Mouse (Mus musculus) neural tube, embryonic 11.5 days (tissue): ENCODE results near the gene Vstm2a. TPM values are rescaled to one million over a fixed set of nuclear protein-coding genes. Genes with fewer than 3 reads are reported as not detected.

Experiments
- ATAC-seq: fragments of 200-750 bp; cut with Nextera tagmentation; 2 replicates; pipeline ENCODE4 v1.8.0; 2017; ENCODE audit warnings: moderate number of reproducible peaks, mild to moderate bottlenecking, moderate TSS enrichment, moderate library complexity; ENCODE audit not compliant: insufficient read depth, low FRiP score, low TSS enrichment
- DNase-seq: peaks from one replicate; pipeline ENCODE4 v3.0.0-alpha.2; 2015; ENCODE audit warnings: low spot score
- H3K27ac ChIP-seq: fragments of 300-500 bp; sonication (generic); 2 replicates; pipeline ENCODE4 v1.5.1; 2014; ENCODE audit warnings: low read depth, mild to moderate bottlenecking, low read length
- H3K27me3 ChIP-seq: fragments of 300-500 bp; sonication (generic); 2 replicates; pipeline ENCODE4 v1.6.1; 2014; ENCODE audit warnings: mild to moderate bottlenecking, low read length, mixed read lengths; ENCODE audit not compliant: control insufficient read depth, insufficient read depth
- H3K36me3 ChIP-seq: fragments of 300-500 bp; sonication (generic); 2 replicates; pipeline ENCODE4 v1.6.1; 2014; ENCODE audit warnings: mild to moderate bottlenecking, low read length, moderate library complexity, mixed read lengths; ENCODE audit not compliant: control insufficient read depth, insufficient read depth
- H3K4me1 ChIP-seq: fragments of 300-500 bp; sonication (generic); 2 replicates; pipeline ENCODE4 v1.6.1; 2014; ENCODE audit warnings: low read length, mixed read lengths; ENCODE audit not compliant: control insufficient read depth, insufficient read depth
- H3K4me2 ChIP-seq: fragments of 300-500 bp; sonication (generic); 2 replicates; pipeline ENCODE4 v1.6.1; 2014; ENCODE audit warnings: low read depth, mild to moderate bottlenecking, moderate library complexity
- H3K4me3 ChIP-seq: fragments of 300-500 bp; sonication (generic); 2 replicates; pipeline ENCODE4 v1.5.1; 2014; ENCODE audit warnings: low read depth, low read length
- H3K9ac ChIP-seq: fragments of 300-500 bp; sonication (generic); 2 replicates; pipeline ENCODE4 v1.6.1; 2014; ENCODE audit warnings: mild to moderate bottlenecking, low read length
- H3K9me3 ChIP-seq: fragments of 300-500 bp; sonication (generic); 2 replicates; pipeline ENCODE4 v1.6.1; 2016; ENCODE audit warnings: low read length; ENCODE audit not compliant: control insufficient read depth
- WGBS: fragments of 180-500 bp; shearing (Covaris S2); extraction: QIAGEN DNeasy Blood & Tissue Kit; methylation state at CpG from one replicate; pipeline ENCODE4 v1.1.7; 2014; 5-methylcytosine and 5-hydroxymethylcytosine counted together
- polyA plus RNA-seq: library from polyadenylated mRNA; unstranded; fragments of >200 nt; fragmentation: Nextera tagmentation; extraction: Ambion mirVana; gene quantifications from 2 replicates; pipeline ENCODE4 v1.2.1, GENCODE M21; 2014

The Vstm2a gene
- polyA plus RNA-seq, result 5.8 and 8.7 TPM in 2 replicates

DNA sequence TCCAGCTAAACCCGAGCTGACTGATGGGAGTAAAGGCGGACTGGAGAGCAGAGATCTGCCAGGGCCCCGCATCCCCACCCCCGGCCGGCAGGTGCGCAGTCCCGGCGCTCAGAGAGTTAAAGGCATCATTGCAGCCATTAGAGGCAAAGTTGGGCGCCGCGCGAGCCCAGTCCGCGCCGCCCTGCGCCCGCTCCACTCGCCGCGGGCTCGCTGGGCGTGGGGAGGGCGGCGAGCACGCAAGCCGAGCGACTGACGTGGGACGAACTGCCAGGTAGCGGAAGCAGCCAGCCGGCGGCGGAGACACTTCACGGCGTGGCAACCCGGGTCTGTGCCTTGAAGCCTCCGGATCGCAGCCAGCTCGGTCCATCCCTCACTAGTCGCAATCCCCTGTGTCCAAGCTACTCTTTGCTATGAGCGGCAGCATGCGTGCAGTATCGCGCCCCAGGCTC, at the start of gene Vstm2a:
TSS of gene Vstm2a (plus strand) at position 252 of the 449 bp plus-strand sequence.
- ATAC-seq (peak; percentile 70), DNase-seq (peak; percentile 62)
- Histone ChIP-seq H3K9ac (peak within 1 kb of the TSS; percentile 41), H3K9me3 (no peaks in the 10 kb centered on the region), H3K4me1 (no peaks in the 10 kb centered on the region), H3K4me3 (peak within 1 kb of the TSS; percentile 53), H3K36me3 (no peaks in the 10 kb centered on the region), H3K27ac (no peak within 1 kb of the TSS), H3K4me2 (peak within 1 kb of the TSS; percentile 92), H3K27me3 (peaks cover 33% of the 10 kb centered on the region)
- under 1% methylated on average over 44 of the region's 44 CpGs for WGBS

DNA sequence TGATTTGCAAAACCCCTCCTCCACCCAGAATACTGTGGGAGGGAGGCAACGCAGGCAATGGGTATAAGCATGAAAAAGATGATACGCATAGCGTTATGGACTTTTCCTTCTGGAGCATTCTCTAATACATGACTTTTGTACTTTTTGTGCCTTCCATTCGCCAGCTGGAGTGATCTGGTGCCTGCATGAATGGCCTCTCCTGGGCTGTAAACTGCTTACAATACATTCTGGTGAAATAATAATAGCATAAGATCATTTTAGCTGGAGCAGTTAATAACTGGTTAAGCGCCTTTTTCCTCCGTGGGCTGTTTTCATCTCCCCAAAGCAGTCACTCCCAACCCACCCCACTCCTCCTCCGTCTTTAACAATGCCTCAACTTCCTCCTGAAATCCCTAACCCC, 513 bp upstream of the Vstm2a start:
- Histone ChIP-seq H3K36me3 (no peaks in the 10 kb centered on the region), H3K27me3 (peaks cover 33% of the 10 kb centered on the region), H3K9ac (peak overlapping the region; percentile 41), H3K4me1 (no peaks in the 10 kb centered on the region), H3K9me3 (no peaks in the 10 kb centered on the region), H3K27ac (no peak overlapping the region), H3K4me2 (peak overlapping the region; percentile 92), H3K4me3 (peak overlapping the region; percentile 53)
- 22% methylated on average over 7 of the region's 7 CpGs for WGBS
- ATAC-seq, result no peak
- DNase-seq, result no peak

DNA sequence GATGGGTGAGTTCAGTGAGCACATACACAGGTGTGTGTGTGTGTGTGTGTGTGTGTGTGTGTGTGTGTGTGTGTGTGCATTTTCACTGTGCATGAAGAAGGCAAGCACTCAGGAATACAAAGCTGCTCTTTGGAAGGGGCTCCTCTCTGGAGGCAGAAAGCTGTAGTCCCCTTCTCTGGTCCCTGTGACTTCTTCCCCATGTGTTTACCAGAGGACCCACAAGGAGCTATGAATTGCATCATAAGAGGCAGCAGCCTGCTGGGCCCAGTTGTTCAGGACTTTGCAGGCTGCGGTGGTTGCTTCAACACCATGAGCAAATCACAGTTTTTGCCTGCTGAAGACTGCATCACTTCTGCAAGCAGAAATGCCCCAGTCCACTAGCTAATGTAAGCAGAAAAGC, 776 bp downstream of the Vstm2a start:
- ATAC-seq, result no peak
- Histone ChIP-seq H3K4me1 (no peaks in the 10 kb centered on the region), H3K27ac (no peak overlapping the region), H3K27me3 (peaks cover 33% of the 10 kb centered on the region), H3K36me3 (no peaks in the 10 kb centered on the region), H3K4me2 (peak overlapping the region; percentile 92; the same call in 1 of the 2 replicates), H3K4me3 (no peak overlapping the region), H3K9ac (no peak overlapping the region), H3K9me3 (no peaks in the 10 kb centered on the region)
- DNase-seq, result no peak
- WGBS, result 44% methylated on average over 1 of the region's 1 CpGs

DNA sequence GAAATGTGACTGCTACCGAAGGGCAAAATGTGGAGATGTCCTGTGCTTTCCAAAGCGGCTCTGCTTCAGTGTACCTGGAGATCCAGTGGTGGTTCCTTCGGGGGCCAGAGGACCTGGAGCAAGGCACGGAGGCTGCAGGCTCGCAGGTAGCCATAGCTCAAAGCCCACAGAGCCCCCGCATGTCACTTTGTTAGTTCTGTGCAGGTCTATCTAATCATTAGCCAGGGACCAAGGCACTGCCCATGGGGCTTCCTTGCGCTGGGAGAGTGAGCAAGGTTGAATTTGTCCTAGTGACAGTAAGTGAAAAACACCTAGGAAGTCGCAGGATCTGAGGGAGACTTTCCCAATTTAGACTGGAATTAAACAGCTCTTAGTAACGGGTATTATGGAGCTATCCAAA, 2.4 kb downstream of the Vstm2a start:
- DNase-seq (peak; percentile 9), ATAC-seq (no peak)
- Histone ChIP-seq H3K4me2 (no peak overlapping the region), H3K9ac (no peak overlapping the region), H3K27ac (no peak overlapping the region), H3K9me3 (no peaks in the 10 kb centered on the region), H3K27me3 (peaks cover 33% of the 10 kb centered on the region), H3K4me1 (no peaks in the 10 kb centered on the region), H3K4me3 (peak overlapping the region; percentile 1; the same call in 1 of the 2 replicates), H3K36me3 (no peaks in the 10 kb centered on the region)
- WGBS, result 20% methylated on average over 9 of the region's 9 CpGs

DNA sequence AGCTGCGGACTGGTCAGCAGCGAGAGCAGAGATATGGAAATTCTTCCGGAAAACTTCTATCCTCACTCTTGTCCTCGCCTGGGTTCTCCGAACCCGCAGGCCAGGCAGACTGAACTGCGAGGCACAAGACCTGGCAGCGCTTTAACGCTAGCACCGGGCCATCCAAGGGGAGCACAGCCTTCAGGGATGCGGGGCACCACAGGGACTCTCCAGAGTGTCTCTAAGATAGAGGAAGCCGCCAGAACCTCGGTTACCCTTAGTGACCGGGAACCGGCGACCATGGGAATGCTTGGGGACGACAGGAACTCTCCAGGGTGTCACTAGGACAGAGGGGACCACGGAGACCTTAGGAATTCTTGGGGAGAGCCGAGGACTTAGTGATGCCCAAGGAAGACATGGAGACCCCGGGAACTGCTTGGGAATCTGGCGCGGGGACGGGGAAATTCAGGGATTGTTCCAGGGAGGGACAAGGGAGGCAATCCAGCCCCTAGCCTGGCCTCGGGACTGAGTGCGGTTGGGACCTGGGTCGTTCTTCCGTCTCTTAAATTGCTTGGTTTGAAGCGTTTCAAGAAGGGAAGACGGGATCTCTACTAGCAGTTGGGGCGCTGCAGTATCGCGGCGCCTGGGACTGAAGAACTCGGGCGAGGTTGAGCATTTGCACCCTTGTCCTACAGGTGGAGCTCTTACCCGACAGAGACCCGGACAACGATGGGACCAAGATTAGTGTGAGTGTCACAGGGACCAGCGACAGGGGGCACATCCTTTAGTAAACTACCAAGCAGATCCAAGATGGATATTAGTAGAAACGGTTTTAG, 3.4 kb downstream of the Vstm2a start:
- Histone ChIP-seq H3K9ac (peak overlapping the region; percentile 56), H3K9me3 (no peaks in the 10 kb centered on the region), H3K27me3 (peaks cover 33% of the 10 kb centered on the region), H3K4me3 (peak overlapping the region; percentile 47), H3K27ac (no peak overlapping the region), H3K4me2 (peak overlapping the region; percentile 71), H3K36me3 (no peaks in the 10 kb centered on the region), H3K4me1 (no peaks in the 10 kb centered on the region)
- under 1% methylated on average over 40 of the region's 40 CpGs for WGBS
- ATAC-seq, result peak; percentile 82
- DNase-seq, result peak; percentile 84

DNA sequence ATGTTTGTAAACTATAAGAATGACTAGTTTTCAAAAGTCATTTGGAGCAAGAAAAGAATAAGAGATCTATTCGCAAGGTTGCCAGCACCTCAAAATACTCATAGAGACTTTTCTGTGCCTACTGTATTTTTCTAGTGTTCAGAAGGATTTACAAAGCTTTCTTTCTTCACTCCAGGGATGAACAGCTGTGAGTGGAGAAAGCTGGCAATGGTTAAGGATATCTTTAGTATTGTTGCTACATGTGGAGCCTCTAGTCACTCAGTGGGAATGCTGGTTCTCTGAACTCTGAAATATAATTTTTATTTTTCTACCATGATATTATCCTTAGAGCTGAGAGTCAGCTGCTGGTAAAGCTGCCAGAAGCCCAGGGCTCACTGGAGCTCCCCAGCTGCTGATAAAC, 10.9 kb downstream of the Vstm2a start:
- H3K9me3 ChIP-seq, result no peaks in the 10 kb centered on the region
- no peaks in the 10 kb centered on the region for H3K4me1 ChIP-seq
- H3K9ac ChIP-seq, result no peak overlapping the region
- H3K27ac ChIP-seq, result no peak overlapping the region
- WGBS, result 89% methylated on average over 1 of the region's 1 CpGs
- no peaks in the 10 kb centered on the region for H3K27me3 ChIP-seq
- no peaks in the 10 kb centered on the region for H3K36me3 ChIP-seq
- DNase-seq, result no peak
- H3K4me3 ChIP-seq, result no peak overlapping the region
- H3K4me2 ChIP-seq, result no peak overlapping the region
- ATAC-seq, result no peak

DNA sequence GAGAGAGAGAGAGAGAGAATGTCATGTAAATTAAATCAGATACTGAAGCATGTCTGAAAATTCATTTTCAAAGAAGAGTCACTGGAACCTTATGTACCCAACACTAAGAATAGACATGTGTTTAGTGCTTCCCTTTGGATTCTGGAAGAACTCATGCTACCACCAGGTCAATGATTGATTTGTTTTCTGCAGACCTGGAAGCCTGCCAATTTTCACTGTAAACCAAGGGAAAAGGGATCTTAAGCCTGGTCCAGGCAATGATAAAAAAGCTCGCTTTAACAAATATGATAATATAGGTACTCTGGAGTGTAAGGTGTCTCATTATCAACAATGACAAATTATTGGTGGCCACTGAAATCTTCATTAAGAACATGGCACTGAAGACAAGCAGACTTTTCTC, 32.9 kb downstream of the Vstm2a start:
- H3K4me3 ChIP-seq, result no peak overlapping the region
- H3K36me3 ChIP-seq, result no peaks in the 10 kb centered on the region
- H3K27ac ChIP-seq, result no peak overlapping the region
- ATAC-seq (no peak), DNase-seq (no peak)
- H3K9ac ChIP-seq, result no peak overlapping the region
- H3K9me3 ChIP-seq, result no peaks in the 10 kb centered on the region
- WGBS, result 89% methylated on average over 1 of the region's 1 CpGs
- H3K4me2 ChIP-seq, result no peak overlapping the region
- H3K4me1 ChIP-seq, result no peaks in the 10 kb centered on the region
- H3K27me3 ChIP-seq, result no peaks in the 10 kb centered on the region

DNA sequence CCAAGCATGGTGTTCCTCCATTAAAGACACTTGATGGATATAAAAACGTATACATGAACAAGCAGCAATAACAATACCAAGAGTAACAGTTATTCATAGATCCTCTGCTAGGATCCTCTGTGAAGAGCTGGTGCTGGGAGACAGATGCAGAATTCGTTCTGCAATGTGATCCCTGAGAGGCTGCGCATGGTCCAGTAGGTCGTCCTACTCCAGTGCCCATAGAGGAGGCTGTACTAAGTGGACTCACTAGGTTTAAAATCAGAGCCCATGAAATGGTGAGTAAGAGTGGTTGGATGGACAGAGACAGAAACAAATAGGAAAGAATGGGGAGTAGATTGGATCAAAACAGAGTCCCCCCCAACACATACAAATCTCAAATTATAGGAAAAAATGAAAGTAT, 35.4 kb downstream of the Vstm2a start:
- H3K9ac ChIP-seq, result no peak overlapping the region
- 83% methylated on average over 4 of the region's 4 CpGs for WGBS
- no peak overlapping the region for H3K4me3 ChIP-seq
- H3K9me3 ChIP-seq, result no peaks in the 10 kb centered on the region
- H3K4me2 ChIP-seq, result no peak overlapping the region
- no peaks in the 10 kb centered on the region for H3K36me3 ChIP-seq
- no peak overlapping the region for H3K27ac ChIP-seq
- no peaks in the 10 kb centered on the region for H3K4me1 ChIP-seq
- no peaks in the 10 kb centered on the region for H3K27me3 ChIP-seq
- DNase-seq (no peak), ATAC-seq (no peak)

DNA sequence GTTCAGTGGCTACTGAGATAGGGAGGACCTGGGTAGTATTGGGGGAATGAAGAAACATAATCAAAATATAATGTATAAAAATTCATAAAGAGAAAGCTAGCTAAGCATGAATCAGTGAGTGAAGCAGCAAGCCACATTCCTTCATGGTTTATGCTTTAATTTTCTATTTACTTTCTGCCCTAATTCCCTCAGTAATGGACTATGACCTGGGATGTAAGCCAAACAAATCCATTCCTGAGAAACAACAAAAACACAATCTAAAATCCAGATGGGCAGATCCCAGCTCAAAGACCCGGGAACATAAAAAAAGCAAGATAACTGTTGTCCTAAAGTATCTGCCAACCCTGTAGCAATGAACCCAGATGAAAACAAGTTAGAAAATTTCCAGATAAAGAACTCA, 39.0 kb downstream of the Vstm2a start:
- Histone ChIP-seq H3K4me1 (no peaks in the 10 kb centered on the region), H3K4me3 (no peak overlapping the region), H3K9me3 (no peaks in the 10 kb centered on the region), H3K9ac (no peak overlapping the region), H3K4me2 (no peak overlapping the region), H3K27ac (no peak overlapping the region), H3K36me3 (no peaks in the 10 kb centered on the region), H3K27me3 (no peaks in the 10 kb centered on the region)
- DNase-seq, result no peak
- ATAC-seq, result no peak
- 64% methylated on average over 1 of the region's 1 CpGs for WGBS
